Mouse (Mus musculus) testis, postnatal 14 days (tissue): Measurements from ENCODE around the gene Gstp1.
"Not testable (repeated sequence)": the region's sequence is repeated elsewhere in the genome, so short reads cannot be mapped to it uniquely, and the experiment has no call there.

Experiments used
- DNase-seq: peaks from one replicate; pipeline ENCODE4 v3.0.0; 2021; ENCODE audit warnings: low spot score

Gstp1 gene

GRCm38 (mm10) chr19:4037788-4038232, at the start of gene Gstp1:
Gene Gstp1, minus strand, starts transcription at chr19:4037985.
- peak; percentile 77 for DNase-seq

GRCm38 (mm10) chr19:4087090-4087489, 49.3 kb upstream of the Gstp1 start:
- no peak for DNase-seq

GRCm38 (mm10) chr19:4086156-4086555, 48.4 kb upstream of the Gstp1 start:
- no peak for DNase-seq

GRCm38 (mm10) chr19:4084984-4085383, 47.2 kb upstream of the Gstp1 start:
- no peak for DNase-seq

GRCm38 (mm10) chr19:4083826-4084225, 46.0 kb upstream of the Gstp1 start:
- DNase-seq, result no peak

GRCm38 (mm10) chr19:4083316-4083715, 45.5 kb upstream of the Gstp1 start:
- DNase-seq, result no peak

- no peak for DNase-seq
These were observed 44.6 kb upstream of the Gstp1 start for GRCm38 (mm10) chr19:4082219-4082965.

GRCm38 (mm10) chr19:4081394-4081793, 43.6 kb upstream of the Gstp1 start, which contains the start of gene Cabp2:
Gene Cabp2, plus strand, starts transcription at chr19:4081578.
- no peak for DNase-seq

GRCm38 (mm10) chr19:4080511-4081009, 42.8 kb upstream of the Gstp1 start:
- no peak for DNase-seq

GRCm38 (mm10) chr19:4079594-4079993, 41.8 kb upstream of the Gstp1 start:
- DNase-seq, result no peak

GRCm38 (mm10) chr19:4075531-4075930, 37.7 kb upstream of the Gstp1 start:
- no peak for DNase-seq

- no peak for DNase-seq
These were observed 35.1 kb upstream of the Gstp1 start for GRCm38 (mm10) chr19:4072706-4073424.

- no peak for DNase-seq
These were observed 33.6 kb upstream of the Gstp1 start for GRCm38 (mm10) chr19:4071406-4071805.

GRCm38 (mm10) chr19:4070756-4071155, 33.0 kb upstream of the Gstp1 start:
- no peak for DNase-seq

GRCm38 (mm10) chr19:4070311-4070710, 32.5 kb upstream of the Gstp1 start:
- DNase-seq, result no peak

GRCm38 (mm10) chr19:4068717-4069410, 31.1 kb upstream of the Gstp1 start:
- no peak for DNase-seq

- not testable (repeated sequence) for DNase-seq
These were observed 30.5 kb upstream of the Gstp1 start for GRCm38 (mm10) chr19:4068242-4068641.

- no peak for DNase-seq
These were observed 29.1 kb upstream of the Gstp1 start for GRCm38 (mm10) chr19:4066877-4067276.

- DNase-seq, result no peak
These were observed 28.5 kb upstream of the Gstp1 start for GRCm38 (mm10) chr19:4066280-4066679.

- DNase-seq, result not testable (repeated sequence)
These were observed 26.7 kb upstream of the Gstp1 start for GRCm38 (mm10) chr19:4064501-4064900.

- DNase-seq, result not testable (repeated sequence)
These were observed 25.6 kb upstream of the Gstp1 start for GRCm38 (mm10) chr19:4063357-4063756.

GRCm38 (mm10) chr19:4060899-4061465, 23.2 kb upstream of the Gstp1 start:
- DNase-seq, result no peak
